ENCODE assay signal across 16 mouse cellular contexts in genomic region chr6:32993847-32994246, GRCm38 (mm10).
"Had no signal": no experiment of that assay in that cellular context is flagged by ENCODE, and none has a peak within 500 bp of the region (broad histone marks: within the 10 kb centered on the region; RNA-seq: fewer than 3 reads in every experiment).

No protein-coding gene starts in this region.

- ATAC-seq: lung, postnatal 0 days; midbrain, embryonic 13.5 days; midbrain, embryonic 15.5 days had no signal

- H3K27ac ChIP-seq: lung, embryonic 15.5 days; macrophage; midbrain, embryonic 13.5 days; midbrain, embryonic 15.5 days; neural tube, embryonic 12.5 days; stomach, embryonic 15.5 days; stomach, postnatal 0 days had no signal

- DNase-seq: lung, adult 2 months; lung, postnatal 14 days; lung, postnatal 36 days; right cerebral cortex, postnatal 14 days; thymus, adult 2 months; thymus, postnatal 25 days had no signal

- H3K9me3 ChIP-seq: lung, embryonic 15.5 days; megakaryocyte, embryonic 14.5 days; midbrain, embryonic 13.5 days; midbrain, embryonic 15.5 days; neural tube, embryonic 12.5 days; stomach, embryonic 15.5 days had no signal

- H3K9ac ChIP-seq: lung, embryonic 15.5 days; midbrain, embryonic 13.5 days; midbrain, embryonic 15.5 days; neural tube, embryonic 12.5 days; stomach, embryonic 15.5 days had no signal

- H3K27me3 ChIP-seq: lung, embryonic 15.5 days; megakaryocyte, embryonic 14.5 days; midbrain, embryonic 13.5 days; midbrain, embryonic 15.5 days; neural tube, embryonic 12.5 days; stomach, embryonic 15.5 days had no signal

- H3K36me3 ChIP-seq: lung, embryonic 15.5 days; midbrain, embryonic 13.5 days; midbrain, embryonic 15.5 days; neural tube, embryonic 12.5 days; stomach, embryonic 15.5 days had no signal

- H3K4me2 ChIP-seq: lung, embryonic 15.5 days; midbrain, embryonic 11.5 days; midbrain, embryonic 13.5 days; midbrain, embryonic 15.5 days; neural tube, embryonic 12.5 days; stomach, embryonic 15.5 days had no signal

- H3K4me3 ChIP-seq: lung, embryonic 15.5 days; megakaryocyte, embryonic 14.5 days; midbrain, embryonic 13.5 days; midbrain, embryonic 15.5 days; neural tube, embryonic 12.5 days; stomach, embryonic 15.5 days had no signal
